Mouse (Mus musculus): ENCODE data around the gene Ccdc185.

Gene Ccdc185

DNA sequence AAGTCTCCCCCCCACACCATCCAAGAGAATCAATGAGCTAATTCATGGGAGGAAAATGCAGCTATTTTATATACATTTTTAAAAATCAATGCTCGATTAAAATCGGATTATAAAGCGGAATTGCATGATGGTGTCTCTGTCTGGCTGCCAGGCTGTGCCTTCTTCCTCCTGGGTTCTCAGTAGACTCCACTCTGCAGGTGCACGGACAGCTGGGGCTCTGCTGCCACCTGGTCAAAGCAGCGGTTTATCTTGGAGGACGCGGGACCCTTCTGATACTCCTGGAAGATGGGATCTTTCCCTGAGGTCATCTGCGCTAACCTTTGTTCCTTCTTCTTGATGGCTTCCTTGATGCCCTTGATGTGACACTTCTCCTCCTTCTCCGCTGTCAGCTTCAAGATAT is 1.9 kb downstream of the Ccdc185 start:
- peak in 1 of 2 experiments; percentile 47 for DNase-seq (ENCODE audit: low spot score in 2 of 2)

DNA sequence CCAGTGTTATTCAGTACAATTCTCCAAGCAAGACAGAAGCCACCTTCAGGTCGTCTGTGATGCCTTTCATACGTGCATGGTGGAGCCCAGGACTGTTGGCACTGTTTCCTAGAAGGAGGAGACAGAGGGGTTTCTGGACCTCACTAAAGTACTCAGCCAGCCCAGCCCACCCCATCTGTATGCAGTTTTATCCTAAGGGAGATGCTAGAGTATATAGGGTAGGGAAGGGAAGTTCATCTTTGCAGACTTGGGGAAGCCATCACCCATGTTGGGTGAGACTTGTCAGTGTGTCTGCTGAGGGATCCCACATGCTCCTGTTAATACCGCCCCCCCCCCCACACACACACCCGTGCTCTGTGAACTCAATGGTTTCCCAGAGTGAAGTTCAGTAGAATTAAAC is 13.1 kb downstream of the Ccdc185 start:
- no peak for DNase-seq (ENCODE audit: low spot score in 2 of 2)

DNA sequence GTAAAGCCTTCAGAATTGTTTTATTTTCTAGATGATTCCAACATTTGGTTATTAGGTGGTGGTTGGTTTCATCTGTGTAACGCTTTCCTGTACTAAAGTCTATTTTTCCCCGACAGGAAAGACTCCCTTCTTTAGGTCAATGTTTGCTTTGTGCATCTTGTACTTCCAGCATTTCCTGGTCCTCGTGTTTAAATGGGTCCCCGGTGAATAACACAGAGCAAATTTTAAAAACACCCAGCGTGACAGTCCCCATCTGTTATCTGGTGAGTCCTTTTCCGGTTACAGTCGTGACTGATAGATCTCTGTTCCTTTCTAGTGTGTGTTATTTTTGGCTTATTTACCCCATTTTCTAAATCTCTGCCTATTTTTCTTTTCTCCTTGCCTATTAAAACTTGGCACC is 16.3 kb downstream of the Ccdc185 start:
- no peak for DNase-seq (ENCODE audit: low spot score in 2 of 2)

DNA sequence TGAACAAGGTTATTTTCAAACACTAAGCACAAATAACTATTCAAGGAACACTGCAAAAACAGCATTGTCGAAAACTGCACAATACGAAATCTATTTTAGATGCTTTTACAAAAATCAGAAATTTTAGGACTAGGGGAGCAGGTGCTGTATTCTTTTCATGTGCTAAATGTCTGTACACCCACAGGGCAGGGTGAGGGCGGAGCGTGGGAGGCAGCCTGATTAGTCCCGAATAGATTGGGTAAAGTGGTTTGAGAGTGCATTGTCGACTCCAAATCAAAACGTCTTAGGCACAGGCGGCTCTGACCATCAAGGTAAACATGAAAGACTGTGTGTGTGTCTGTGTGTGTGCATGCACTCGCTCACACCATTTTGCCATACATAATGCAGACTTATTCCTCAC is 20.0 kb downstream of the Ccdc185 start:
- no peak for DNase-seq (ENCODE audit: low spot score in 2 of 2)

DNA sequence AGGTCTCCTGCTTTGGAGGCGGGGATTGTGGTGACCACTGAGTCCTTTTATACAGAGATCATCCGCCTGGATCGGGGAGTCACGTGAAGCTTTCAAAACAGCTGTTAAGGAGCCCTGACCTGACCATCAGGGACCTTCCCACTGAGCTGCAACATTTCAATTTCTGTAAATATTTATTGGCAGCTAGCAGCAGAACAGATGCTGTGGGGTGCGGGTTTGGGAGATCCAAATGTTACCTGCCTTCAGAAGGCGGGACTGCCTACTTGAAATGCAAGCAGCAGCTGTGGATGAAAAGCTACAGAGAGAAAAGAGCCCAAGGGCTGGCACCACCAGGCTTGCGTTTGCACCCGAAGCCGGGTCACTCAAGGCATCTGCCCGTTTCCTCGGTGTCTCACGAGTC is 21.4 kb downstream of the Ccdc185 start:
- DNase-seq (ENCODE audit: low spot score in 2 of 2): no peak

DNA sequence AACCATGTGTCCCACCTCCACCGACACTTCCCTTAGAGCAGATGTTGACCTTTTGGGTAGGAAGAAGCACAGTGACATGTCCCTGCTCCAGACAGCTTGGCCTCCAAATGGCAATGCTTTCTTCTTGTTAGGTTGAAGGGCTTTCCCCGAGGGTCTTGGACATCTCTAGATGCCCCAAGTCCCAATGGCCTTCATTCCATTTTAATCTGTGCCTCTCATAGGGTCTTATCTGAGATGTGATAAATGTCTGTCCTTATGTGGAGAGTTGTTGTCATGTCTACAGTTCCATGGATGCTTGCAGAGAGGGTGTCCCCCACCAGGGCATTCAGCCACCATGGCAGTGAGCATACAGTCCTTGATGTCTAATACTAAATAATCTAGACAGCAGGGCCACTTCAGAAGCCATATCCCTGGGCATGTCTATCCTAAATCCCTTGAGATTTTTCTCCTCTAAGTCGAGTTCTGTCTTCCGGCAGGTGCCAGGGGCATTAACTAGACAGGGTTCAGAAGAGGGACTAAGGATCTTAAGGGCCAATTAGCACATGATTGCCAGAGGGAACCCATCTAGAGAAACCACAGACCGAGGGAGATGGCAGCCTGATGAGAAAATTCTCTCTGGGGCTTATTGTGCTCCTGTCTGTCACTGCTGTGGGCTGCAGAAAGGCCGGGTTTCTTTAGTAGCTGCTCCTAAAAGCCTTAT is 34.6 kb downstream of the Ccdc185 start:
- DNase-seq (ENCODE audit: low spot score in 2 of 2): peak in 1 of 2 experiments; percentile 34

DNA sequence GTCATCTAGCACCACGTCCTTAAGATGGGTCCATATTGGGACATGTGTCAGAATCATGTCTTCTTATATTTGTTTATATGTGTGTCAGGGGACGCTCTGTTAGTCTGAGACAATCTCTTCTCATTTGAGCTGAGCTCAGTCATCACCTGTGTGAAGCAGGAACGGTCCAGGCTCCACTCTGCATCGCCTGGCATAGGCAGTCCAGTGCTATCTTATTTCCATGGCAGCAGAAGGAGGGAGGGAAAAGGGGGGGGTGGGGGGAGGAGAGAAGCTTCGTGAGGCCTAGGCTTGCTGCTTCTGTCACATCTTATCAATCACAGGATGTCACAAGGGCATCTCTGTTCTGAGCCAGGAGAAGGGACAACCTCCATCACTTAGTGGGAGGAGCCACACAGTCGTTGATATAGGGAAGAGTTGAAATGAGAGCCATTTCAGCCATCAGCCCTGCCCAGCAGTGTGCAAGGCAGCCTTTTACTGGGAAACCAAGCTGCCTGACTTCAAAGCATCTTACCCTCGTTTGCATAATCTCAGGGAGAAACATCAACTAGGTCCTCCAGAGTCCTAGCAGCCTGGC is 37.5 kb downstream of the Ccdc185 start:
- peak in 1 of 2 experiments; percentile 38 for DNase-seq (ENCODE audit: low spot score in 2 of 2)

DNA sequence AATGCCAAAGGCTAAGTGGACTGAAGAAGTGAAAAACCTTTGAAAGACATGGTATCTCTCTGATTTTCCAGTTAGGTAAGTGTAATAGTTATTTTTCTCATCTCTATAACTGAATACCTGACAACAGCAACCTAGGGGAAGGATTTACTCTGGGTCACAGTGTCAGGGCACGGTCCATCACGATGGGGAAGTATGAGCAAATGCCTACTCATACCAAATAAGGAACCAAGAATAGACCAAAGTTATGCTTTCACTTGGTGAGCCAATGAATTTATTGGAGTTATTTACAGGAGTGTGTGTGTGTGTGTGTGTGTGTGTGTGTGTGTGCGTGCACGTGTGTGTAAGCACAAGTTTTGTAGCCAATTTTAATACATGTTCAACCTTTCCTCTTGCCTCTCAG is 41.5 kb downstream of the Ccdc185 start:
- DNase-seq (ENCODE audit: low spot score in 2 of 2): no peak

DNA sequence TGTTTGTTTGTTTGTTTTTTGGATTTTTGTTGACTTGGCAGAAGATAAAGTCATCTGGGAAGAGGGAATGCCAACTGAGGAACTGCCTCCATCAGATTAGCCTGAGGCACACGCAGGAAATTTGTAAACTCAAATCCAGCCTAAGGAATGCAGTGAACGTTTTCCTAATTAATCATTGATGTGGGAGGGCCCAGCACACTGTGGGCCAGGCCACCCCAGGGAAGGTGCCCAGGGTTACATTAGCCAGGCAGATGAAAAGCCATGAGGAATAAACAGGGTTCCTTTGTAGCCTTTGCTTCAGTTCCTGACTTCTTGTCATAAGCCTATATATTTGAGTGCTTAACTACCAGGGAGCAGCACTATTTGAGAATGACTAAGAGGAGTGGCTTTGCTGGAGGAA is 44.1 kb downstream of the Ccdc185 start:
- DNase-seq (ENCODE audit: low spot score in 2 of 2): no peak

DNA sequence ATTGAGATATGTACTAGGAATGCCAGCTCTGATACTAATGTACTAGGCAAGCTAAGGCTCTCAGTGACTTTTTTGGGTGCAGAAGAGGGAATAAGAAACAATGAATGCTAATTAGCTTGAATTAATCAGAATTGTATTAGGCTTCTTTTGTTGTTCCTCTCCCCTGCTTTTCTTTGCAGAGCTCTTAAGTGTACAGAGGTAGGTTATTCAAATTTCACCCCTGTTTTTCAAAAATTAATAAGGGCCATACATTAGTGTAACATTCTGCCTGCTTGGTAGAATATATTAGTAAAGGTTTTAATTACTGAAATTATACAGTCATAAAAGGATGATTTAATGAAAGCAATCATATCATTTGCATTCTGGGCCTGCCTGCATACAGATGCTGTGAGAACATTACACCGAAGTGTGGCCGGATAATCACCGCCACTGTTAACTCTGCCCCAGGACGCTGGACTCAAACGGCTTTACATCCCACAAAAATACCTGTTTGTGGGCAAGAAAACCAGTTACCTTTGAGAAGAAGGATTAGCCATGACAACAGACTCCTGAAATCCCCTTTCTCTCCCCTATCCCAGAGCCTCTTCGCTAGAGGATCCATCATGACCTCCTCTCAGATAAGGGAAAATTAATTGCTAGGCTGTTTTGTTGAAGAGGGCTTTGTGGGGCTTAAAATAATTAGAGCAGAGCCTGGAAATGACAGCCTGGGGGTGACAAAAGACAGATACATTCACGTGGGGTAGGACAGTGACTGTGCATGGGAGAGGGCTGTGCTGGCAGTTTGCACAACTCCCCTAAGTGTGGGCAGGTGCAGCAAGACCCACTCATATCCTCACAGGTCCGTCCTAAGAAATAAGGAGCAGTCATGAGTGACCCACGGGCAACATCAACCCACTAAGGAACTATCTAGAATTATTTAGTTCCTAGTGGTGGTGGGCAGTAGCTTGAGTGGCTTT is 49.3 kb downstream of the Ccdc185 start:
- DNase-seq (ENCODE audit: low spot score in 2 of 2): no peak

All from urinary bladder, postnatal 4 days (tissue).